Mouse (Mus musculus) liver, adult 2 months (tissue): ENCODE measurements around the gene Runx1. TPM values are rescaled to one million over a fixed set of nuclear protein-coding genes. Genes with fewer than 3 reads are reported as not detected.
A peak's percentile ranks its signal among the peaks of the same experiment; 100 is the strongest.

Experiments used
- DNase-seq: peaks from one replicate; pipeline ENCODE4 v3.0.0-alpha.2; 2011; ENCODE audit warnings: low read depth, low spot score; ENCODE audit errors: extremely low read depth
- H3K27ac ChIP-seq: fragments of 200-500 bp; replicated peaks from 2 replicates; pipeline ENCODE4 v1.5.1; 2012; ENCODE audit warnings: low read depth, mild to moderate bottlenecking, control low read depth, inconsistent platforms, low read length; ENCODE audit not compliant: insufficient read depth
- H3K27me3 ChIP-seq: fragments of 200-500 bp; 2 replicates; pipeline ENCODE4 v1.6.1; 2012; ENCODE audit warnings: mild to moderate bottlenecking, moderate library complexity, low read length, inconsistent platforms; ENCODE audit not compliant: control insufficient read depth, insufficient read depth
- H3K36me3 ChIP-seq: fragments of 200-500 bp; 2 replicates; pipeline ENCODE4 v1.6.1; 2012; ENCODE audit warnings: low read length, inconsistent platforms; ENCODE audit not compliant: control insufficient read depth, insufficient read depth
- H3K4me1 ChIP-seq: fragments of 200-500 bp; 2 replicates; pipeline ENCODE4 v1.6.1; 2011; ENCODE audit warnings: low read length; ENCODE audit not compliant: control insufficient read depth, insufficient read depth
- H3K4me3 ChIP-seq: fragments of 200-500 bp; 2 replicates; pipeline ENCODE4 v1.5.1; 2011; ENCODE audit warnings: low read depth, mild to moderate bottlenecking, control low read depth, low read length, moderate library complexity; ENCODE audit not compliant: insufficient read depth
- H3K79me2 ChIP-seq: fragments of 200-500 bp; 2 replicates; pipeline ENCODE4 v1.6.1; 2012; ENCODE audit warnings: inconsistent platforms, mild to moderate bottlenecking, low read length, moderate library complexity; ENCODE audit not compliant: control insufficient read depth, insufficient read depth
- H3K9ac ChIP-seq: fragments of 200-500 bp; 2 replicates; pipeline ENCODE4 v1.6.1; 2012; ENCODE audit warnings: low read depth, mild to moderate bottlenecking, control low read depth, inconsistent platforms, low read length
- CTCF ChIP-seq: fragments of 200-500 bp; IDR thresholded peaks from 2 replicates; pipeline ENCODE4 v1.5.1; 2011; ENCODE audit warnings: low read depth, low read length, control low read depth
- POLR2A ChIP-seq: fragments of 200-500 bp; IDR thresholded peaks from 2 replicates; pipeline ENCODE4 v1.6.1; 2011; ENCODE audit warnings: low read length, control low read depth; ENCODE audit not compliant: insufficient read depth; ENCODE audit errors: extremely low read depth
- WGBS: fragments of 180-500 bp; shearing (Covaris S2); methylation state at CpG from one replicate; pipeline ENCODE4 v1.1.7; 2018; 5-methylcytosine and 5-hydroxymethylcytosine counted together
- polyA plus RNA-seq: library from polyadenylated mRNA; depleted of rRNA; stranded (reverse); fragments of >200 nt; gene quantifications from 2 replicates; pipeline ENCODE4 v1.2.3, GENCODE M21; 2012
- total RNA-seq: library from RNA; depleted of rRNA; stranded (reverse); fragments of >200 nt; gene quantifications from 2 replicates; pipeline ENCODE4 v1.2.3, GENCODE M21; 2014

Gene Runx1
- total and polyA plus RNA-seq, 2 experiments, result 0.55 to 0.74 TPM

DNA sequence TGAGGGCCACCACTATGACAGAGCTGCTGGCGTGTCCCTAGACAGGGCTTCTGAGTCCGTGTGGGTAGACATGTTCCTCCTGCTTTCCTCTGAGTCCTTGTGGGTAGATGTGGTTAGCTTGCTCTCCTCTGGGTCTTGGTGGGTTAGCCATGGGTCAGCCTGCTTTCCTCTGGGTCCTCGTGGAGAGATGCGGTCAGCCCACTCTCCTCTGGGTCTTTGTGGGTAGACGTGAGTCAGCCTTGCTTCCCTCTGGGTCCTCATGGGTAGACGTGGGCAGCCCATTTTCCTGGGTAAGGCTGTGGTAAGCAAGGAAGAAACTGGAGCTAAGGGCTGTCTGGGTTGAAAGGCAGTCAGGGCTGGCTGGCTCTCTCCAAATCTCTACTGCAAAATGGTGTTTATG lies 26.3 kb upstream of the Runx1 start:
- Histone ChIP-seq H3K4me1 (no peaks in the 10 kb centered on the region), H3K79me2 (no peaks in the 10 kb centered on the region), H3K27ac (no peak overlapping the region), H3K36me3 (no peaks in the 10 kb centered on the region), H3K9ac (no peak overlapping the region), H3K27me3 (no peaks in the 10 kb centered on the region), H3K4me3 (no peak overlapping the region)
- no peak for TF ChIP-seq POLR2A
- no peak for TF ChIP-seq CTCF
- 82% methylated on average over 6 of the region's 6 CpGs for WGBS
- DNase-seq, result no peak

GRCm38 (mm10) chr16:92850416-92850815 lies 24.5 kb upstream of the Runx1 start:
- Histone ChIP-seq H3K9ac (no peak overlapping the region), H3K4me1 (no peaks in the 10 kb centered on the region), H3K27me3 (no peaks in the 10 kb centered on the region), H3K36me3 (no peaks in the 10 kb centered on the region), H3K27ac (no peak overlapping the region), H3K4me3 (no peak overlapping the region), H3K79me2 (no peaks in the 10 kb centered on the region)
- 82% methylated on average over 3 of the region's 3 CpGs for WGBS
- TF ChIP-seq CTCF, result no peak
- TF ChIP-seq POLR2A, result no peak
- no peak for DNase-seq

DNA sequence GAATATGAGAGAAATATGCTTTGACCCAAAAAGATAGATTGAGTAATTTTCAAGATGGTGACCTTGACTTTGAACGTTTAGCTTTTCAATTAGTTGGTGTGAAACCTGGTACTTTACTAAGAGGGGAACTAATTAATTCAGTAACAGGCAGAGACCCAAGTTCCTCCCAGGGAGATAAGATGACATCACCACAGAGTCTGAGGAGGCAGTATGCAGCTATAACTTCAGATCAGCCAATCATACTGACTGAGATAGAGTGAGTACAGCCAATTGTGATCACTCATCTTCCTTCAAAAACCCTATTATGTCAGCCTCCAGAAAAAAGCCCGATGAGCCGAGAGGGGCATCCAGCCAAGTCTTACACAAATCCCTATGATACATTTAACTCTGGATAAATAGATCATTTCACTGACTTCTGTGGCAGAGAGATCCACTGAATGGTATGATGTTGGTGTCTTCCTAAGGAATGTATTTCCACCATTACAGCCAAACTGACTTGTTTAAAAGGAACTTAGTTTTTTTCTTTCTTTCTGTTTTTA lies 21.9 kb upstream of the Runx1 start:
- no peak for DNase-seq
- Histone ChIP-seq H3K9ac (no peak overlapping the region), H3K27me3 (no peaks in the 10 kb centered on the region), H3K36me3 (no peaks in the 10 kb centered on the region), H3K79me2 (no peaks in the 10 kb centered on the region), H3K27ac (no peak overlapping the region), H3K4me3 (no peak overlapping the region), H3K4me1 (no peaks in the 10 kb centered on the region)
- 73% methylated on average over 3 of the region's 3 CpGs for WGBS
- TF ChIP-seq CTCF (no peak), POLR2A (no peak)

- H3K36me3 ChIP-seq, result no peaks in the 10 kb centered on the region
- no peak overlapping the region for H3K4me3 ChIP-seq
- H3K27me3 ChIP-seq, result no peaks in the 10 kb centered on the region; the same call in 1 of the 2 replicates
- H3K4me1 ChIP-seq, result no peaks in the 10 kb centered on the region
- no peaks in the 10 kb centered on the region for H3K79me2 ChIP-seq
- 63% methylated on average over 26 of the region's 26 CpGs for WGBS
- H3K9ac ChIP-seq, result no peak overlapping the region
- no peak for TF ChIP-seq CTCF
- no peak for TF ChIP-seq POLR2A
- no peak overlapping the region for H3K27ac ChIP-seq
- DNase-seq, result no peak
Observed at GRCm38 (mm10) chr16:92845244-92846225, 19.6 kb upstream of the Runx1 start.

- Histone ChIP-seq H3K4me1 (no peaks in the 10 kb centered on the region), H3K4me3 (no peak overlapping the region), H3K27ac (no peak overlapping the region), H3K27me3 (no peaks in the 10 kb centered on the region; the same call in 1 of the 2 replicates), H3K36me3 (no peaks in the 10 kb centered on the region), H3K79me2 (no peaks in the 10 kb centered on the region), H3K9ac (no peak overlapping the region)
- no peak for DNase-seq
- TF ChIP-seq CTCF, result no peak
- no peak for TF ChIP-seq POLR2A
Observed at GRCm38 (mm10) chr16:92838709-92839108, 12.8 kb upstream of the Runx1 start.

- WGBS, result 92% methylated on average over 2 of the region's 2 CpGs
- no peak overlapping the region for H3K27ac ChIP-seq
- H3K4me1 ChIP-seq, result no peaks in the 10 kb centered on the region
- no peak overlapping the region for H3K9ac ChIP-seq
- H3K4me3 ChIP-seq, result no peak overlapping the region
- TF ChIP-seq POLR2A, result no peak
- no peak for TF ChIP-seq CTCF
- no peaks in the 10 kb centered on the region for H3K36me3 ChIP-seq
- no peaks in the 10 kb centered on the region for H3K79me2 ChIP-seq
- peak; percentile 12 for DNase-seq
- no peaks in the 10 kb centered on the region for H3K27me3 ChIP-seq
Observed at GRCm38 (mm10) chr16:92831341-92831740, 5.4 kb upstream of the Runx1 start.
